Mouse (Mus musculus) cortical plate, adult 2 months (tissue): ENCODE measurements around the gene Arpp21.
A peak's percentile ranks its signal among the peaks of the same experiment; 100 is the strongest.

Experiments
- CTCF ChIP-seq: fragments of 200-500 bp; IDR thresholded peaks from 2 replicates; pipeline ENCODE4 v1.5.1; 2011; ENCODE audit warnings: mild to moderate bottlenecking, control low read depth, low read length; ENCODE audit not compliant: insufficient read depth; ENCODE audit errors: extremely low read depth
- POLR2A ChIP-seq: fragments of 200-500 bp; IDR thresholded peaks from 2 replicates; pipeline ENCODE4 v1.6.1; 2011; ENCODE audit warnings: mild to moderate bottlenecking, low read length, control low read depth; ENCODE audit not compliant: insufficient read depth; ENCODE audit errors: extremely low read depth

DNA sequence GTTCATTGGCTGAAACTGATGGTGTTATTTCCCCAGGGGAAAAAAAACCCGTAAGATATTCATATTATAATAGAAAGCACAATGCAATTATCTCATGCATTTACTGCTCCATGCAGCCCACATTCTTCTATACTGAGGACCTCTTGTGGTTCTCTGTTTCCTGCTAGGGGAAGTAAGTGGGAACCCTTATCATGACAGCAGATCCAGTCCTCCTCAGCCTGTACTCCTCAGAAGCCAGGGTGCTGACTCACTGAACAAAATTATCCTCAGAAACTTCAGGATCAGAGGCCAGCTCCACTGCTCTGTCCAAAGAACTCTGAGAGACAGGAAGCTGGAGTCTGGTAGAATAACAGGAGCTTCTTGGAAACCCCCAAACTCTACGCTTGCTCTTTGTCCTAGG is 10.7 kb downstream of the Arpp21 start:
- 0 out of 2 replicates have a peak, but pooled peaks have one; percentile 16 for TF ChIP-seq POLR2A
- TF ChIP-seq CTCF, result no peak
